In the genomic region with DNA sequence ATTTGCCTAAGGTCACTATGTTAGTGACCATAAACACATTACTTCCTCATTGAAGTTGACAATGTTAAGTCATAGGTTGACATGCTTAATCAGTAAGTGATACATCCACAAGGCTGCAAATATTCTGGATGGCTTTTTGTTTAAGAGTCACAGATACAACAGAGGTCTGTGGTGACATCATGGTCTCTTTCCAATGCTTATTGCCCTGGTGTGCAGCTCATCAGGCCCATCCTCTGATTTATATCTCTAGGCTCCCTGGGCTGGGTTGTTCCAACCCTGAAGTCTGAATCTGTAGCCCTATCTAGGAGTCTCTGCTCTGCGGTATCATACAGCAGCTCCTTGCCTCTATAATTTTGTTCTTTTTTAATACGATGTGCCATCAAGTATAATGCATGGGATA, we compare ENCODE assay signal across 22 mouse cellular contexts. TPM values are rescaled to one million over a fixed set of nuclear protein-coding genes. Genes with fewer than 3 reads are reported as not detected.
DNase-seq lines count a peak whose midpoint lies in the region; ATAC-seq and TF ChIP-seq lines count a peak whose summit lies in the region.
"Had no signal": no experiment of that assay in that cellular context is flagged by ENCODE, and none has a peak within 500 bp of the region (broad histone marks: within the 10 kb centered on the region; RNA-seq: fewer than 3 reads in every experiment).

No protein-coding gene starts in this region.

- H3K9me3 ChIP-seq in heart, embryonic 11.5 days (replicated peaks; ENCODE audit: control insufficient read depth, low read length) = no peaks in the 10 kb centered on the region
- H3K9me3 ChIP-seq: forebrain, embryonic 10.5 days; heart, embryonic 10.5 days; hindbrain, embryonic 12.5 days; hindbrain, embryonic 15.5 days had no signal

- no peak overlapping the region for H3K9ac ChIP-seq in heart, embryonic 11.5 days (ENCODE audit: low read depth, low read length)
- H3K9ac ChIP-seq: hindbrain, embryonic 12.5 days; hindbrain, embryonic 15.5 days had no signal

- ATAC-seq in heart, embryonic 11.5 days (replicated peaks; ENCODE audit: insufficient number of reproducible peaks, low FRiP score, low TSS enrichment) = no peak
- ATAC-seq: forebrain, embryonic 14.5 days had no signal

- H3K4me3 ChIP-seq in left cerebral cortex, adult 2 months = no peak overlapping the region
- no peak overlapping the region for H3K4me3 ChIP-seq in olfactory bulb, adult 2 months (ENCODE audit: insufficient read depth, low read depth, low read length)
- no peak overlapping the region for H3K4me3 ChIP-seq in heart, embryonic 11.5 days (ENCODE audit: low read depth, low read length)
- H3K4me3 ChIP-seq: forebrain, embryonic 10.5 days; heart, adult 2 months; heart, embryonic 10.5 days; hindbrain, embryonic 12.5 days; hindbrain, embryonic 15.5 days had no signal

- peak overlapping the region; percentile 85 for H3K27ac ChIP-seq in left cerebral cortex, adult 2 months
- peak overlapping the region; percentile 92 for H3K27ac ChIP-seq in olfactory bulb, adult 2 months (ENCODE audit: insufficient read depth, low read depth, low read length)
- H3K27ac ChIP-seq in heart, embryonic 11.5 days (ENCODE audit: low read depth, low read length) = no peak overlapping the region
- H3K27ac ChIP-seq: forebrain, embryonic 10.5 days; heart, adult 2 months; heart, embryonic 10.5 days; hindbrain, embryonic 12.5 days; hindbrain, embryonic 15.5 days had no signal

- peaks cover 2% of the 10 kb centered on the region; the same call in 1 of the 2 replicates for H3K4me1 ChIP-seq in olfactory bulb, adult 2 months (ENCODE audit: control insufficient read depth, insufficient read depth, low read length)
- no peaks in the 10 kb centered on the region for H3K4me1 ChIP-seq in heart, embryonic 11.5 days (ENCODE audit: control insufficient read depth, insufficient read depth, low read length)
- H3K4me1 ChIP-seq: forebrain, embryonic 10.5 days; heart, embryonic 10.5 days; hindbrain, embryonic 12.5 days; hindbrain, embryonic 15.5 days had no signal

- no peak for TF ChIP-seq POLR2A in olfactory bulb, adult 2 months (IDR thresholded peaks at IDR 0.05; ENCODE audit: insufficient read depth, low read depth, low read length)

- DNase-seq in left cerebral cortex, adult 2 months (ENCODE audit: extremely low spot score in 1 of 2, low spot score in 2 of 2) = no peak
- DNase-seq in left cerebral cortex, adult 9 months (ENCODE audit: low spot score in 2 of 2) = no peak
- peak; percentile 14 for DNase-seq in thymus, postnatal 4 days
- no peak for DNase-seq in thymus, adult 18-20 months
- DNase-seq in MN1 (ENCODE audit: low spot score) = peak; percentile 11
- no peak for DNase-seq in testis, postnatal 14 days (ENCODE audit: low spot score)
- DNase-seq: adrenal gland, adult 2 months; adrenal gland, postnatal 14 days; cerebellum, adult 11 months; cerebellum, adult 2 months; cerebellum, postnatal 10 days; cerebellum, postnatal 36 days; gastrocnemius, postnatal 25 days; heart, adult 2 months had no signal

- no peak overlapping the region for H3K4me2 ChIP-seq in heart, embryonic 11.5 days
- H3K4me2 ChIP-seq: hindbrain, embryonic 12.5 days; hindbrain, embryonic 15.5 days had no signal

- H3K27me3 ChIP-seq in heart, embryonic 11.5 days (ENCODE audit: control insufficient read depth, insufficient read depth, low read length) = no peaks in the 10 kb centered on the region
- H3K27me3 ChIP-seq: hindbrain, embryonic 12.5 days; hindbrain, embryonic 15.5 days had no signal

- H3K36me3 ChIP-seq in heart, embryonic 11.5 days (ENCODE audit: control insufficient read depth, insufficient read depth, low read length) = no peaks in the 10 kb centered on the region
- H3K36me3 ChIP-seq: forebrain, embryonic 10.5 days; heart, embryonic 10.5 days; hindbrain, embryonic 12.5 days; hindbrain, embryonic 15.5 days had no signal

- WGBS in olfactory bulb, adult 2 months = 34% methylated on average over 2 of the region's 2 CpGs
- WGBS in heart, embryonic 11.5 days (ENCODE audit: insufficient replicate concordance) = 83% methylated on average over 2 of the region's 2 CpGs

- no peak for TF ChIP-seq CTCF in left cerebral cortex, adult 2 months (IDR thresholded peaks at IDR 0.05)
- TF ChIP-seq CTCF in olfactory bulb, adult 2 months (IDR thresholded peaks at IDR 0.05; ENCODE audit: insufficient read depth, low read depth, low read length) = no peak

- intact Hi-C loops in left cerebral cortex, adult 2 months (cut with DNase I) = loop anchor here (2.0 kb wide), 1 partner anchor 14 kb away; no protein-coding TSS in a partner anchor

RNA-seq across cellular contexts. Expression of a gene that starts 28.0 kb away (rescaled TPM):
- total RNA-seq in left cerebral cortex, adult 2 months (2021) = under 1 TPM; 0.66 to 0.91 TPM
- not detected in 2 replicates for polyA plus RNA-seq in olfactory bulb, adult 2 months (2012; ENCODE audit: insufficient read depth, insufficient read length, low replicate concordance, missing spikeins)
- polyA plus RNA-seq in heart, embryonic 11.5 days (2014; fragmentation: Nextera tagmentation; extraction: Ambion mirVana) = 1.4 and 1.5 TPM in 2 replicates
- total RNA-seq: gastrocnemius, adult 8-10 months; gastrocnemius, postnatal 25 days; heart, adult 2 months had no signal

RNA-seq across cellular contexts. Expression of a gene that starts 30.4 kb away (rescaled TPM):
- total RNA-seq in left cerebral cortex, adult 2 months (2021) = 100 to 1,000 TPM; 323 to 340 TPM
- polyA plus RNA-seq in olfactory bulb, adult 2 months (2012; ENCODE audit: insufficient read depth, insufficient read length, low replicate concordance, missing spikeins) = 399 and 583 TPM in 2 replicates
- 50.6 and 60.1 TPM in 2 replicates for polyA plus RNA-seq in heart, embryonic 11.5 days (2014; fragmentation: Nextera tagmentation; extraction: Ambion mirVana)

Comparison
In these comparisons a context has a peak if more than half of its experiments do, and no peak if none do; other contexts are left out.
1. DNase-seq: peak in thymus, postnatal 4 days (single experiment) and MN1 (single experiment); none in left cerebral cortex, adult 2 months (0 of 2), left cerebral cortex, adult 9 months (0 of 2), thymus, adult 18-20 months (0 of 2) and testis, postnatal 14 days (single experiment).